Mouse (Mus musculus) heart, adult 2 months (tissue): ENCODE results near the gene Fam173b. TPM values are rescaled to one million over a fixed set of nuclear protein-coding genes. Genes with fewer than 3 reads are reported as not detected.

Source experiments
- DNase-seq, 2 experiments: peaks; one replicate each; pipeline ENCODE4 v3.0.0; 2021
- H3K27ac ChIP-seq: fragments of 200-600 bp; 2 replicates; pipeline ENCODE4 v1.8.1; 2022
- H3K27me3 ChIP-seq: fragments of 200-500 bp; 2 replicates; pipeline ENCODE4 v1.6.1; 2012; ENCODE audit warnings: mild to moderate bottlenecking, low read length, inconsistent platforms, mixed read lengths; ENCODE audit not compliant: control insufficient read depth, insufficient read depth
- H3K36me3 ChIP-seq: fragments of 200-500 bp; 2 replicates; pipeline ENCODE4 v1.6.1; 2012; ENCODE audit warnings: low read length, inconsistent platforms; ENCODE audit not compliant: control insufficient read depth, insufficient read depth
- H3K4me1 ChIP-seq: fragments of 200-500 bp; 2 replicates; pipeline ENCODE4 v1.6.1; 2011; ENCODE audit warnings: low read length; ENCODE audit not compliant: control insufficient read depth, insufficient read depth
- H3K4me3 ChIP-seq: fragments of 200-600 bp; 2 replicates; pipeline ENCODE4 v1.8.1; 2022
- H3K79me2 ChIP-seq: fragments of 200-500 bp; replicated peaks from 2 replicates; pipeline ENCODE4 v1.6.1; 2012; ENCODE audit warnings: mild to moderate bottlenecking, inconsistent platforms, low read length, moderate library complexity, mixed read lengths; ENCODE audit not compliant: control insufficient read depth, insufficient read depth
- H3K9ac ChIP-seq: fragments of 200-500 bp; 2 replicates; pipeline ENCODE4 v1.6.1; 2012; ENCODE audit warnings: low read depth, mild to moderate bottlenecking, control low read depth, inconsistent platforms, low read length, mixed read lengths
- CTCF ChIP-seq: fragments of 200-600 bp; IDR thresholded peaks from 2 replicates; pipeline ENCODE4 v1.8.1; 2022; ENCODE audit warnings: antibody characterized with exemption, mild to moderate bottlenecking, moderate library complexity
- EP300 ChIP-seq: fragments of 200-500 bp; IDR thresholded peaks from 2 replicates; pipeline ENCODE4 v1.6.1; 2011; ENCODE audit warnings: low read depth, low read length, control low read depth; ENCODE audit not compliant: insufficient read depth
- POLR2A ChIP-seq: fragments of 200-500 bp; IDR thresholded peaks from 2 replicates; pipeline ENCODE4 v1.6.1; 2011; ENCODE audit warnings: mild to moderate bottlenecking, low read depth, low read length, control low read depth; ENCODE audit not compliant: insufficient read depth
- WGBS: fragments of 180-500 bp; shearing (Covaris S2); methylation state at CpG from one replicate; pipeline ENCODE4 v1.1.7; 2018; 5-methylcytosine and 5-hydroxymethylcytosine counted together
- intact Hi-C: fragments of 180-260 bp; cut with DNase I; formaldehyde crosslinking; loops from one replicate; pipeline ENCODE4 v1.15.1; 2025
- polyA plus RNA-seq: library from polyadenylated mRNA; depleted of rRNA; stranded (reverse); fragments of >200 nt; gene quantifications from 2 replicates; pipeline ENCODE4 v1.2.3, GENCODE M21; 2012
- total RNA-seq, 2 experiments: library from RNA; stranded (reverse); gene quantifications; 2 replicates each; pipeline ENCODE4 v1.2.3; 2021

Fam173b gene
- total and polyA plus RNA-seq, 3 experiments, result 11.2 to 22.4 (median 20.0) TPM

DNA sequence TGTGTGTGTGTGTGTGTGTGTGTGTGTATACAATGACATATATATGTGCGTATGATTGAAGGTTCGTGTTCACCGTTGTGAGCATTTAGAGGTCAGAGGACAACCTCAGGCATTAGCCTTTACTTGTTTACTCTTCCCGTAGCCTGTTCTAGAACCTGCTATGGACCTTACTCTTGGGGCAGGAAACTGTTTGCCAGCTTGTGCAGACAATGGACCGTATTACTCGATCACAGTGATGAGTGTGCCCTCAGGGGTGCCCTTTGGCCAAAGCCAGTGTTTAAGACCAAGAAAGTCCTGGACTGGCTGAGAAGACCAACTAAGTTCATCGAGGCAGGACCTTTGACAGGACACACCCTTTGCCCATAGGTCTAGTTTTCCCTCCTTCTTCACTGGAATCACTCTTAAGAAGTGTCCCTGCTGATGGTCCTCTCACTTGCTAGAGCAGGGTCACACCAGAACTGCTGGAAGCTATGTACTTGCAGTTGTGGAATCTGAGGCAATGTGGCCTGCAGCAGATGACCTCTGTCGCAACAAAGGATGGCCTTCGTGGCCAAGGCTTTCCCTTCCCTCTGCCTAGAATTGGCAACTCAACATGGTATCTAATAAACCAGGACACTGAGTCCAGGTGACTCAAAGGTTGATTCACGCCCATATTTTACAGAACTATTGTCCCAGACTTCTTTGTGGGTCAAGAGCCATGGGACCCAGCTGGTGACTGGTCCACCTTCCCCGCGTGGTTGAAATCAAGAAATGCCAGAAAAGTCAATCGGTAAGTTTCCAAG is 18.2 kb upstream of the Fam173b start:
- Histone ChIP-seq H3K36me3 (no peaks in the 10 kb centered on the region), H3K4me1 (no peaks in the 10 kb centered on the region), H3K27ac (no peak overlapping the region), H3K9ac (no peak overlapping the region), H3K79me2 (no peaks in the 10 kb centered on the region), H3K27me3 (no peaks in the 10 kb centered on the region), H3K4me3 (no peak overlapping the region)
- intact Hi-C loops, result no loop called here
- 89% methylated on average over 13 of the region's 13 CpGs for WGBS
- TF ChIP-seq CTCF, result no peak
- no peak for TF ChIP-seq EP300
- TF ChIP-seq POLR2A, result no peak
- no peak for DNase-seq

DNA sequence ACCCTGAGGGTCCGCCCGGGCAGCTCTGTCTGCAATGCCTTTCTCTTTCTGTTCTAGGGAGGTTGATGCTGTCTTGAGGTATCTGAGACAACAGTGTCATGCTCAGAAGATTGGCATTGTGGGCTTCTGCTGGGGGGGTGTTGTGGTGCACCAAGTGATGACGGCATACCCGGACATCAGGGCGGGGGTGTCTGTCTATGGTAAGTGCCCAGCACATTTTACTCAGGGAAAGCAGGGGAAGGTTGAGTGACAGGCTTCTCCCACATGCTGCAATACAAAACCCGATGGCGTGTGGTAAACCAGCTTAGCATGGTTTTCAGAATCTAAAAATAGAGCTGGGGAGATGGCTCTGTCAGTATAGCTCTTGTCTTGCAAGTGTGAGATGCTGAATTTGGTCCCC is 16.4 kb upstream of the Fam173b start:
- TF ChIP-seq POLR2A (no peak), EP300 (no peak)
- no peaks in the 10 kb centered on the region for H3K4me1 ChIP-seq
- no peaks in the 10 kb centered on the region for H3K27me3 ChIP-seq
- intact Hi-C loops, result loop anchor here (5.0 kb wide), 1 partner anchor 133 kb away; the partner anchor contains the start of gene Ropn1l
- no peak overlapping the region for H3K27ac ChIP-seq
- H3K9ac ChIP-seq, result no peak overlapping the region
- 66% methylated on average over 7 of the region's 7 CpGs for WGBS
- no peak overlapping the region for H3K4me3 ChIP-seq
- H3K79me2 ChIP-seq, result no peaks in the 10 kb centered on the region
- DNase-seq, result no peak
- no peaks in the 10 kb centered on the region for H3K36me3 ChIP-seq

DNA sequence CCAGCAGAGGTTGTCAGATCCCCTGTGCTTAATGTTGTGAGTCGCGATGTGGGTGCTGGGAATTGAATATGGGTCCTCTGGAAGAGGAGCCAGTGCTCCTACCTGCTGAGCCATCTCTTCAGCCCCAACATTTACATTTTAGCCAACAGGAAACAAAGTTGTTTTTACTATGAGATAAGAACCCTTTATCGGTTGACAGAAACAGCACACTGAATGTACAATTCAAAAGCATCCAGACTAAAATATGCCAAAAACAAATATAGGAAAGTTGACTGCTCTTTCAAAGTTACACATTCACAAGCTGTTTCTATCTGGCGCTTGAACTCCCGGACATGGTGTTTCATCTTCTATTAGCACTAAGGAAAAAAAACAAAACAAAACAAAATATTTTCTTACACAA is 15.6 kb upstream of the Fam173b start:
- Histone ChIP-seq H3K27me3 (no peaks in the 10 kb centered on the region), H3K79me2 (no peaks in the 10 kb centered on the region), H3K27ac (no peak overlapping the region), H3K4me1 (no peaks in the 10 kb centered on the region), H3K36me3 (no peaks in the 10 kb centered on the region), H3K4me3 (no peak overlapping the region), H3K9ac (no peak overlapping the region)
- no peak for TF ChIP-seq EP300
- TF ChIP-seq CTCF, result no peak
- no peak for TF ChIP-seq POLR2A
- WGBS, result 65% methylated on average over 5 of the region's 5 CpGs
- intact Hi-C loops, result loop anchor here (1.0 to 5.0 kb wide), 4 partner anchors 55 to 271 kb away; partner anchors contain the start of genes March6 and Ropn1l
- no peak for DNase-seq

DNA sequence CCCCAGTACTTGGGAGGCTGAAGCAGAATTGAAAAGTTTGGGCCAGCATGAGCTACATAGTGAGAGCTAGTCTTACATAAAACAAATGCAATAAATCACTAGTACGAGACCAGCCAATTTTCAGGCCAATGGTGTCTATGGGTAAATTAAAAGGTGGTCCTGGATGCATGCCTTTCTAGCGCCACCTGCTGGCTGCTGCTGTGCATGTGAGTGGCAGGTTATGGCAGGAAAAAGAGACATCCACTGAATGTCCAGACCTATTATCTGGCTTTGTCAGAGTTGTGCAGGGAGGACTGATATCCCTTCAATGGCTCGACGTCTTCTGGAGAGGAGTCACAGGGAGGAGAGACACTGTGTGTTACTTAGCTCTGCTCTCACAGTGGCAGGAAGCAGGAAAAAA is 15.1 kb upstream of the Fam173b start:
- no peaks in the 10 kb centered on the region for H3K79me2 ChIP-seq
- intact Hi-C loops, result loop anchor here (1.0 to 5.0 kb wide), 4 partner anchors 56 to 271 kb away; partner anchors contain the start of genes March6 and Ropn1l
- TF ChIP-seq CTCF (no peak; the same call in 1 of the 2 replicates), EP300 (peak; percentile 92)
- H3K36me3 ChIP-seq, result no peaks in the 10 kb centered on the region
- DNase-seq, result peak; percentile 83 to 87
- no peaks in the 10 kb centered on the region for H3K27me3 ChIP-seq
- H3K4me1 ChIP-seq, result no peaks in the 10 kb centered on the region
- no peak overlapping the region for H3K9ac ChIP-seq
- WGBS, result under 1% methylated on average over 4 of the region's 4 CpGs
- no peak overlapping the region for H3K4me3 ChIP-seq
- H3K27ac ChIP-seq, result no peak overlapping the region

DNA sequence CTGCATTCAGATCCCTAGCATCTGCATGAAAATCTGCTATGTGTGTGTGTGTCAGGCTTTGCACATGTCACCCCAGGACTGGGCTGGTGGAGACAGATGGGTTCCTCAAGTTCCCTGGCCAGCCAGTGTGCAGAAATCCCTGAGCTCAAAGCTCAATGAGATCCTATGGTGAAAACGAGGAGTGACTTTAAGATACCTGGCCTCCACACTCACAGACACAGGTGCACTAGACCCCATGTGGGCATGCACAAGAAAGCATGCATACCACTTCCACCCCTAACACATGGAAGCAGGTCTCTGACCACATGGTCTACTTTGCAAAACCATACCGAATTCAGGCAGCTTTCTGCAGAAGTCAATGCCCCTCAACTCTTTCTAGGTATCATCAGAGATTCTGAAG is 13.9 kb upstream of the Fam173b start:
- no peaks in the 10 kb centered on the region for H3K4me1 ChIP-seq
- H3K9ac ChIP-seq, result no peak overlapping the region
- H3K36me3 ChIP-seq, result no peaks in the 10 kb centered on the region
- no peak for TF ChIP-seq POLR2A
- TF ChIP-seq CTCF, result no peak
- intact Hi-C loops, result loop anchor here (2.0 to 5.0 kb wide), 3 partner anchors 57 to 135 kb away; partner anchors contain the start of genes March6 and Ropn1l
- WGBS, result 71% methylated on average over 2 of the region's 2 CpGs
- H3K79me2 ChIP-seq, result no peaks in the 10 kb centered on the region
- DNase-seq, result no peak
- H3K27ac ChIP-seq, result no peak overlapping the region
- no peaks in the 10 kb centered on the region for H3K27me3 ChIP-seq
- H3K4me3 ChIP-seq, result no peak overlapping the region

DNA sequence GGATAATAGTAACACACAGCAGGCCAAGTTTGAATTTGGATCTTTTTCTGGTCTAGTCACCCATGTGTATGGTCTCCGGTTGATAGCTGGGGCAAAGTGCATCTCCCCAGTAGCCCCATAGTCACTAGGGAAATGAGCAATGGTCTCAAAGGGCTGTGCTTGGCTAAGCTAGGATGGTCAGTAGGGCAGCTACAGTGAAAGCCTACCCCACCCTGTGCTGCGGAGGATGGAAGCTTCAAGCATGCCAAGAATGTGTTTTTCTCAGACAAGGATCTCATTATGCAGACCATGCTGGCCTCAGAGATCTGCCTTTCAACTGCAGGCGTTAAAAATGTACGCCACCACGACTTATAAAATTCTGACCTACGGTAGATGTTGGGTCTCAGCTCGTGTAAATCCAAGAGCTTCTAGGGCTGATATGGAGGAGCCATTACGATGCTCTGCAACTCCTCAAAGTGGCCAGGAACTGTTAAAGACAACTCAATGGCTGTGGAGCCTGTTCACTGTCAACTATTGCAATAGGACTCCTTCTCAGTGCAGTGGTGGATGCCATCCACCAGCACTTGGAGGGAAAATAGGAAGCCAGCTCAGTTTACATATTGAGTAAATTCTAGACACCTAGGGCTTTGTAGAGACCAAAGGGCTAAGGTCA is 12.5 kb upstream of the Fam173b start:
- DNase-seq, result peak in 1 of 2 experiments; percentile 11
- no peaks in the 10 kb centered on the region for H3K79me2 ChIP-seq
- WGBS, result 41% methylated on average over 8 of the region's 8 CpGs
- no peak overlapping the region for H3K4me3 ChIP-seq
- intact Hi-C loops, result loop anchor here (5.0 kb wide), 1 partner anchor 137 kb away; the partner anchor contains the start of gene Ropn1l
- H3K27me3 ChIP-seq, result no peaks in the 10 kb centered on the region
- TF ChIP-seq POLR2A (no peak), CTCF (no peak), EP300 (no peak)
- no peak overlapping the region for H3K27ac ChIP-seq
- H3K36me3 ChIP-seq, result no peaks in the 10 kb centered on the region
- H3K9ac ChIP-seq, result no peak overlapping the region
- no peaks in the 10 kb centered on the region for H3K4me1 ChIP-seq
